Mouse (Mus musculus) CH12F3 (cell line): Measurements from ENCODE around the gene Zfp663.

Experiments
- in situ Hi-C: fragments of 300-500 bp; cut with MboI; formaldehyde crosslinking; loops from 2 replicates; pipeline ENCODE4 v1.14.3; 2020; ENCODE audit warnings: low sequenced_read_pairs

Gene Zfp663

GRCm38 (mm10) chr2:165321981-165322735, 46.4 kb downstream of the Zfp663 start:
- in situ Hi-C loops: no loop called here

GRCm38 (mm10) chr2:165321381-165321888, 47.1 kb downstream of the Zfp663 start:
- in situ Hi-C loops: no loop called here

- in situ Hi-C loops: no loop called here
Measured at GRCm38 (mm10) chr2:165320531-165321150, 47.9 kb downstream of the Zfp663 start.

GRCm38 (mm10) chr2:165319503-165319902, 49.0 kb downstream of the Zfp663 start:
- in situ Hi-C loops: no loop called here

GRCm38 (mm10) chr2:165318941-165319340, 49.6 kb downstream of the Zfp663 start:
- in situ Hi-C loops: no loop called here

DNA sequence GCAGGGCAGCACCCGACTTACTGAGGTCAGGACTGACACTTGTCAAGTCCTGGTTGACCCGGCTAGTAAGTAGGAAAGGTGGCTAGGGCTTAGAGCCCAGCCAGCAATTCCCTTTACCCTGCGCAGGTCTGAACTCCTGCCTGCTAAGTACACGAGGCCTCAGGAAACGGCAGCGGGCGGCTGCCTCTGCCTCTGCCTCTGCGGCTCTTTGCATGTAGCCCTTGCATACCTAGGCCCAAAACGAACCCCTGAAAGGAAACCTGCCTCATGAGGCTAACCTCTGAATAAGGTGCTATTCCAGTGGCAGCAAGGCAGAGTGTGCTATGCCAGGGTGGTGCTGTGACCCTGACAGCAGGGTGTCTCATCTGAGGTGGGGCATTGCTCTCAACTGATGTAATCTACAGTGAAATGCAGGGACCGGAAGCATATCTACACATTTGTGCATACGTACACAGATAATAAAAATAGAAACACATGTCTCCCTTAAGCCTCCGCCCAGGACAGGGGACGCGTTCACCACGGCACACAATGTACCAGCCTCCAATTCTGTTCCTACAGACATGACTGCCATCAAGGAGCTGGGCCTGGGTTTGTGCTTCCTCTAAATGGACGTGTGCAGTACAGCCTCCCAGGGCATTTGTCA, 50.8 kb downstream of the Zfp663 start:
- in situ Hi-C loops: no loop called here

- in situ Hi-C loops: no loop called here
Measured at GRCm38 (mm10) chr2:165316837-165317473, 51.6 kb downstream of the Zfp663 start.

GRCm38 (mm10) chr2:165316204-165316603, 52.3 kb downstream of the Zfp663 start:
- in situ Hi-C loops: no loop called here

- in situ Hi-C loops: no loop called here
Measured at GRCm38 (mm10) chr2:165314197-165314596, 54.3 kb downstream of the Zfp663 start.

DNA sequence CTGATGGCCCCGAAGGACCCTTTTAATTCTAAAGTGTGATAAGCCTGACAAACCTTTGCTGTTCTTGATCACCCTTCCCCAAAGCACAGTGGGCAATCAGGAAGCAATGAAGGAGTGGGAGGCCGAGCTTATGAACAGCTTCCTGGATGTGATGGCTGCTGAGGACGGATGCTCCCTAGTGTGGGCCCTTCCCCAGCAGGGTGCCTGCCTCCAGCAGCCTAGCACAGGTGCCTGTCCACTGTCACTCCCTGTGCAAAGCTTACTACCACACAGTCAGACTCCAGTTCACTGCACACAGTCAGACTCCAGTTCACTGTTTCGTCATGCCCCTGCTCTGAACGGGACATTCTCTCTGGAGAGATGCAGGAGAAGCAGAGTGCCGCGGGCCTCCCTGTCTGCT, 56.1 kb downstream of the Zfp663 start:
- in situ Hi-C loops: no loop called here

- in situ Hi-C loops: no loop called here
Measured at GRCm38 (mm10) chr2:165311577-165311976, 57.0 kb downstream of the Zfp663 start.

DNA sequence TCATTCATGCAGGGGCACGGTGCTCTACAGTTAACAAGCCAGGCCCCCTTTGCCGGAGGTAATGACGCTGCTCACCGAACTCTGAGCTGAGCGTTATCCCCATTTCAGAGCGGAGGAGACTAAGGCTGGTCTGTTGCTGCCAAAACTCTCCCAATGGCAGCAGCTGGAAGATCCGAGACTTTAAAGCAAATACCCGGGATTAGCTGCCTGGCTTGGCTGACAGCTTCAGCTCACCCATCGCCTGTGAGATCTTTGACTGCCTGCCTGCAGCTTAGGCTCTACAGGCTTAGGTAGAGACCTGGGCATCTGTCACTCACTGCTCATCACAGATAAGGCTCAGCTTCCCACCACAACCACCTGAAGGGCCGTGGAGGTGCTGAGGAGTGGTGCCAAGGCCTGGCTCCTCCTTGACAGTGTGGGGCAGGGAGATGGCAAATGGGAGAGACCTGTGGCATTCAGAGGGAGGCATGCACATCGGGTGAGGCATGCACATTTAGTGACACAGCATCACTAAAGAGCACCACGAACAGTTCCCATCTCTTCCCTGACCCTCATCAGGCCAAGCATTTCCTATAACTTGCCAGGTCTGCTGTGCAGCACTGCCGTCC, 57.6 kb downstream of the Zfp663 start:
- in situ Hi-C loops: no loop called here

DNA sequence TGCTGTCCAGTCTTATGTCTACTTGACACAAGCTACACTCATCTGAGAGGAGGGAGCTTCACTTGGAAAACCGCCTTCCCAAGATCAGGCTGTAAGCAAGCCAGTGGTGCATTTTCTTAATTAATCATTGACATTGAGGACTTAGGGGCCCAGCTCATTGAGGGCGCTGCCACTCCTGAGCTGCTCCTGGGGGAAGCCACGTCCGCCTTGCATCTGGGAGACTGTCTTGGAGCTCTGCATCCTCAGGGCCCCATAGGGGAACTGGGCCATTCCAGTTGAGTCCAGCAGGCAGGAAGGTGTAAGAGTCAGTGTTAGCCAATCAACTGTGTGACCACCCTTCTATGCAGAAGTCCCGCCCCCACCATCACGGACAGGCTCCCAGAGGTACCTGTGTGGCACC, 60.7 kb downstream of the Zfp663 start:
- in situ Hi-C loops: no loop called here

DNA sequence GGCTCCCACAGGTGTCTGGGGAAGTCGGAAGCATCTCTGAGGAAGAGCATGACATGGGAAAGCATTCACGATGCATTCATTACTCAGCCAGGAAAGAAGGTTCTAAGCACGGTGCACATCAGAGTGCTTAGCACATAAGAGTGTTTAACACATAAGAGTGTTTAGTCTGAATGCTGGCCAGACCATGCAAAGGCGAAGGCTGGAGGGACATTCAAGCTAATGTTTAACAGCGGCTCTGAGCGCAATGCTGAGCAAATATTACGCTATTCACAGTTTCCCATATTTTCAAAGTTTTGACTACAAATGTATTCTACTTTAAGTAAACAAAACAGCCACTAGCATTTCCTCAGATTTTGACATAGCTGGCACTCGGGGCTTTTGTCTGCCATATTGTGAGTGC, 63.1 kb downstream of the Zfp663 start:
- in situ Hi-C loops: no loop called here

GRCm38 (mm10) chr2:165304819-165305218, 63.7 kb downstream of the Zfp663 start:
- in situ Hi-C loops: no loop called here

GRCm38 (mm10) chr2:165303354-165304012, 65.0 kb downstream of the Zfp663 start:
- in situ Hi-C loops: no loop called here

DNA sequence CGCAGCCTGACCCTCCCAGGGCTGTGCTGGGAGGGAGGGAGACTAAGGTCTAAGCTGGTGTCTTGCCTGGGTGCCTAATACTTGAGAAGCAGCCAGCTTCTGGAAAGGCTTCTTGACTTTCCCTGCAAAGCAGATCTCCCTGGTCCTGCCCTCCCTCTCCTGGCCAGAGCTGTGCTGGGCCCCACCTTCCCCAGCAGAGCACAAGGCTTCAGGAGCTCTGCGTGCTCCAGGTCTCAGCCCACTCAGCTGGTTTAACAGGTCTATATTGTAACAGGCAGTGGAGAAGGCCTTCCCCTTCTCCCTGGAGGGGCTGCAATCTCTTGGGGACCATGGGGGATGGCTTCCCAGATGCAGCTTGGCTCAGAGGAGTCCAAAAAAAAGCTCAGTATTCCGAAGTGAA, 67.1 kb downstream of the Zfp663 start:
- in situ Hi-C loops: no loop called here
